Mouse (Mus musculus) layer of hippocampus, adult 9-11 months (tissue): ENCODE results near the gene 4933427D14Rik.
"Not testable (repeated sequence)": the region's sequence is repeated elsewhere in the genome, so short reads cannot be mapped to it uniquely, and the experiment has no call there.

Experiments used
- DNase-seq: peaks from one replicate; pipeline ENCODE4 v3.0.0; 2022

Gene 4933427D14Rik

DNA sequence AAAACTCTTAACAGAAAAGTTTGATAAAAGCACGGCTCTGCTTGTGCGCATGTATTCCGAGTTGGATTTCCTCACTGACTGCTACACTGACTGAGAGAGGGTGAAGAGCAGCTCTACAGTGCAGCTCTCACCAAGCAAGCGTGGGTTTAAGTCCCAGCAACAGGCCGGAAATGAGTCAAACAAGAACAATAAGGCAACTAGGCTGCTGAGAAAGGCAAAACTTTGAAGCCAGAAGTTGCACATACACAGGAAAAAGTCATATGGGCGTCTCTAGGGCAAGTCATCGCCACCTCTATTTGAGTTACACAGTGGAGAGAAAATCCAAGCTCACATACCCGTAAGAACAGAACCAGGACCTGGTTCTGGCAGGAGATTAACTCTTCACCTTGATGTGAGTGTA lies 10.8 kb downstream of the 4933427D14Rik start:
- DNase-seq: no peak

DNA sequence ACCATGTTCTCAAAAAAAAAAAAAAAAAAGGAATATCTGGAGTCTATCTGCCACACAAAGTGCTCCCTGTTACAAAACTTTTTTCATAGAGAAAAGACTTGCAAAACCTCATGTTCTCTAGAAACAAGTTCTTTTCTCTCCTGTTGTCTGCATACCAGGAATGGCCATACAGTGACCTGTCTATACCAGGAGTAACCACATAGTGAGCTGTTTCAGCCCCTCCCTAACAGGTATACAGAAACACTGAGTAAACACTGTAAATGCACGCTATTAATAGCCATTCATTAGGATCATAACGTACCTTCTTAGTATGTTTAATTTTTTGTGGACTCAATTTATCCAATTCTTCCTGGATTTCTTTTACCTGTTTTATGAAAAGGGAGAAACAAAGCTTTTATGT lies 13.0 kb downstream of the 4933427D14Rik start:
- DNase-seq: no peak

DNA sequence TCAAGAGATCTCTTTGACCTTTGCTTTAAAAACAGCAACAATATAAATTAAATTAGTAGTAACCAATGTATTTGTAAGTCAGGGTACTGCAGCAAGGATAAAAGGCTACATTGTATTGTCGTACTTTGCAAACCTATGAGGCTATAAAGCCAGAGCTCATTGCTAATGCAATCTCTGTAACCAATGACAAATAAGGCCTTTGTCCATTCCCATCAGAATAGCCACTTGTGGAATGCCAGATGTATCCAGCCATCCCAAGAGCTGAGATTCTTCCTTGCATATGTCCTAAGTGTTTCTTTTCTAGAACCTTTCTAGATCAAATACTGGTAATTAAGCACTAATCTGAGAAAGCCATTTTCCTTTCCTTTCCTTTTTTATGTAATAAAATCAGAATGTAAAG lies 16.4 kb downstream of the 4933427D14Rik start:
- DNase-seq: no peak

DNA sequence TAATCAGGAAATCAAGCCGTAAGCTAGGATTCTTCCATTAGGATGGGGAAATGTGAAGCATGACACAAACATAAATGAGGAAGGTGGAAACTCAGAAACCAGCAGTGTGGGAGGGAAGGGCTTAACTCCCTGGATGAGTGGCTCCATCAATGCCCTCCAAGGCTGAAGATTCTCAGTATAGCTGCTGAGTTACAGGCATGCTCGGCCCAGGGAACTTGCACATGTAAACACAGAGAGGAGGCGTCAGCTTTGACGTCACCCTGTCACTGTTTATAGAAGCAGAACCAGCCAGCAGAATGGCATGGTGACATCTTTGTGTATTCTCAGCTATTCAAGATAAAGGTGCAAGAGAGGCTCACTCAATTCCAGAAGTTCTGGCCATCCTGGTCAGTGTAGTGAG lies 23.0 kb downstream of the 4933427D14Rik start:
- no peak for DNase-seq

DNA sequence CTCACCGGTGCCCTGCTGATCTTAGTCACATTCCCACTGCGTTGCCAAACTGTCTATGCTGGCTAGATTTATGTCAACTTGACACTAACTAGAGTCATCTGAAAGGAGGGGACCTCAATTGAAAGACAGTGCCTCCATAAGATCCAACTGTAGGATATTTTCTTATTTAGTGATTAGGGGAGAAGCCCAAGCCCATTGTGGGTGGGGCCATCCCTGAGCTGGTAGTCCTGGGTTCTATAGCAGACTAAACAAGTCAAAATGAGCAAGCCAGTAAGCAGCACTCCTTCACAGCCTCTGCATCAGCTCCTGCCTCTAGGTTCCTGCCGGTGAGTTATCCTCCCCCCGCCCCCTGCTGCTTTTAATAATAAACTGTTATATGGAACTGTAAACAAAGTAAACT lies 26.1 kb downstream of the 4933427D14Rik start:
- no peak for DNase-seq

DNA sequence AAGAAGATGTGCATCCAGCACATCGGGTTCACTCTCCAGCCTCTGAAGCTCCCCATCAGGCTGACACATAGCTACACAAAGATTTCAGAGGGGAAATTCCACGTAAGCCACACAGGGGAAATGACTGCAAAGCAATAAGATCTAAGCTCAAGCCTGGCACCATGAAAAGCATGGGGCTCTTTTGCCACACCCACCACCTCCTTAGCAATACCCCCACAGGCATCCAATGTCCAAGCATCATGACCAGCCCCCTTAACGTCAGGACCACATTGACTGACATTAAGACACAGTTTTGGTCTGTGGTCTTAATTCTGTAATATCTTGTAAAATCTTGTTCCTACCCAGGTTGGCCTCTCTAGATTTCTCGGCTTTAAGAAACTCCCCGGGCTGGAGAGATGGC lies 26.7 kb downstream of the 4933427D14Rik start:
- no peak for DNase-seq

DNA sequence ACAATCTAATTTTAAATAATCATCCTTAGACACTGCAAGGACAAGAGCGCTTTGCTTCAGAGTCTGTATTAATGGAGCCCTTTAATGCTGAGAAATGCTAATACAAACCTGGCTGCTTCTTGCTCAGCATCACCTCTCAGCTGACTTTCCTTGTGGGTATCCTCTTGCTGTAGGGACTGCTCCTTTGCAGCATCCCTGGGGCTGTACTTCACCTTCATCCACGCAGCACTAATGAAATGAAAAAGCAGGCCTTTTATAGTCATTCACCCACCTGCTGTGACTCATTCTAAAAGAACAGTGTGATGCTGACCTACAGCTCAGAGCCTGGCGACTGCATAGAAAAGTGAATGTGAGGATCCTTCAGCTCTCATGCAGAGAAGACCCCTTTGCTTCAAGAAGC lies 30.7 kb downstream of the 4933427D14Rik start:
- no peak for DNase-seq

DNA sequence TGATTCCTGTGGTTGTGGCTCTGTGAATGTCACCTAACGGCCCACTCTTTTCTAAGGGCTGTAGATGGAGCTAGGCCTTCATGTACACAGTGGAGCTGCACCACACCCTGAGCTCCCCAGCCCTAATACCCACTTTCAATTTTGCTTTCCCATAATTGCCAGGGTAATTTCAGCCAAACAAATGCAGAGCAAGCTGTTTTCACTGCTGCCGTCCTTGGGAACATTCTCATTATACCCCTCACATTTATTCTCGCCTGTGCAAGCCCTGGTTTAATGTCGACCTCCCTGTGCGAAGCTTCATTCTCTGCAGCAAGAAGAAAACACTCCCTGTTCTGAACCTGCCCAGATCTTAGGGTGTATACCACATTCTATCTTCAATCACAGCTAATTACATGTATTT lies 31.3 kb downstream of the 4933427D14Rik start:
- peak; percentile 38 for DNase-seq

DNA sequence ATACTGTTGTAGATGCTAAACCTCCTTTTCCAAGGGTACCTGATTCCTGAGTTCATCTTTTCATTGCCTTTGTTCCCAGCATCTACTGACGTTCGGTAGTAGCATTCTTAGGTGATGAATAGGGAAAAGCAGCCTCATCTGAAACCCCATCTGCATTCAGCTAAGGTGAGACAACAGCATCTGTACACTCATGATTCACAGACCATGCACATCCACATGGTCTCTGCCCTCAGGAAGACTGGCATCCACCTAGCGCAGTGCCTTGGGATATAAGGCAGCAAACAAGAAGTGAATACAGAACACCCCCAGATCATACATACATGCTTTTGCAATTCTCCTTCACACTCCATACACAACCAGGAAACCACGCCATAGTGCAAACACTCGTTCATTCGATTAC lies 32.5 kb downstream of the 4933427D14Rik start:
- no peak for DNase-seq

DNA sequence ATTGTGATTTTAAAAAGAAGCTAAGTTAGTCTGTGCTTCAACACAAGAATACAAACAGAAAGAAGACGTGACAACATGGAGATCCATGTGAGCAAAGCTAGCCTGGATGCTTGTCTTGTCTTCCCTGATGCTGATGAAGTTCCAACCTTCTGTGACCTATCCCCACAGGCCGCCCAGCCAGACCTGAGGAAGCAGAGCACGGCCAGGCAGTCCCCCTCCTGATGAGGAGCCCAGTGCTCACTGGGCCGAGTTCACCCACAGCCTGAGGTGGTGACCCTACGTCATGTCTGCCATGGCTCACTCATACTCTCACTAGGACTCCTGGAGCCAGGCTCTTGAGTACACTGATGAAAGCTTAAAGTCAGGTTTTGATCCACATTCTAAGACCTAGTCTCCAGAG lies 33.8 kb downstream of the 4933427D14Rik start:
- DNase-seq: no peak

DNA sequence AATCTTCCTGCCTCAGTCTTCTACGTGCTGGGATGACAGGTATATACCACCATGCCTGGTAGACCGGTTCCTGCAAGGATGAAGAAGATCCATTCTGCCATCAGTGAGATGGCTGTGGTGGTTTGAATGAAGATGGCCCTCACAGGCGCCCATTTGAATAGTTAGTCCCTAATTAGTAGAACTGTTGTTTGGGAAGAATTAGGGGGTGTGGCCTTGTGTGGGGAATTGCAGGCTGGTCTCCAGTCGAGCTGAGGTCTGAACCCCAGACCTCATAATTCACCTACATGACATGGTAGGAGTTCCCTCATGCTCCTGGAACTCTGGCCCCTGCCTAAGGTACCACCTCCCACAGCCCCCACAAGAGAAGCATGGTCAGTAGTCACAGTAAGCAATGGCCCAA lies 35.4 kb downstream of the 4933427D14Rik start:
- DNase-seq: not testable (repeated sequence)

DNA sequence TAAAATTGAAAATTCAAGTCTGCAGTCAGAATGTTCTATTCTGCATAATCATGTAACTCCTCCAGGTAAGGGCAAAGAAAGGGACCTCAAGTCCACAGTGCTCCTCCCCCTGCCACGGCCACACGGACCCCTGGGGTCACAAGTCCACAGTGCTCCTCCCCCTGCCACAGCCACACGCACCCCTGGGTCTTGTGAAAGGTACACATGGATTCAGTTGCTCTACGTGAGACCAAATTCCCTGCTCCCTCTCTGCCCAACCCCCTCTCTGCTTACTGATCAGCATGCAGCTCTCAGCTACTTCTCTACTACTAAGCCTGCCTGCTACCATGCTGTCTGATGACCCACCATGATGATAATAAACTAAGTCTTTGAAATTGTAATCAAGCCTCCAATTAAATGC lies 37.4 kb downstream of the 4933427D14Rik start:
- no peak for DNase-seq

DNA sequence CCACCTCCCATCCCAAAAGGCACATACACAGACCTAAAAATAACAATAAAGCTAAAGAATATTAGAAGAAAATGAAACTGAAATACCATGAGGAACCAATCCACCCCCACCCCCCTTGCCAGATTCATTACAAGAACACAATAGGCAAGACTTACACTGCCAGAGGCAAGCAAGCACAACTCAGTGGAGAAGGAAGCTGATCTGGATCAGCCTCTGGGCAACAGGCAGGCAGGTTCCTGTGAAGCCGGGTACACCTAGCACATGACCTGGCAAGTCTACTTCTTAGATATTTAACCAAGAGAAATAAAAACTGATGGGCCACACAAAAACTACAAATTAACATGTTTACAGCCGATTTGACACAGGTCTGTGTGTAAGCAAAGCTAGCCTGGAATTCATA lies 44.1 kb downstream of the 4933427D14Rik start:
- no peak for DNase-seq

DNA sequence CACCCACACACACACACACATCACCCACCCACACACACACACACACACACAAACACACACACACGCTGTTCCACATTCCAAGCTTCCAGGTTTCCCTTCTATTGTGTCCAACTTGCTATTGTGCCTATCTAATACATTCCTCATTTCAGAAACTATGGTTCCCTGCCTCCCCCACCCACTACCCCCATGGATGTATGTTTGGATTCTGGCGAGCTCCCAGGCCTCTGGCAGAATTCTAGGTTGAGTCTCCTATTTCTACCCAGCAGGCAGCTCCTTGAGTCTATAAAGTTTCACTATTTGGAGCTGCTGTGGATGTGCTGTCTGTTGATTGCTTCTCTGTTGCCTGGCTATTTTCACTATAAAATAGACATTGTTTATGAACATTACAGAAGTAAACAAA lies 50.6 kb downstream of the 4933427D14Rik start:
- DNase-seq: no peak

DNA sequence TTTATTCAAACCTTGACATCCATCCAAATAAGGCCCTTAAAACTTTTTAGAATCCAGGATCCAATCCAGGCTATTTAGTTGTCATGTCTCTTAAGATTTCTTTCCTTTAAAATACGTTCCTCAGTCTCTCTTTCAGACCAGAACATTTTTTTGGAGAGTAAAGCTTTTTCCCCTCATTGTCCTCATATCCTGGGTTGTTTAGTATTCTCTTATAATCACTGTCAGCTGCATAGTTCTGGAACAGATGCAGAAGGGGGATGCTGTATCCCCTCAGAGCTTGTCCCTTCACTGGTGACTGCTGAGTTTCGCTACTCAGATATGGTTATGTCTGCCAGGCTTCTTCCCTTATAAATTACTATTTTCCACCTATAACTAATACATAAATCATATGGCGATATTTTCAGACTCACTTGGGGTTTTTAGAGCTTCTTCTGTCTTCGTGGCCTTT lies 51.3 kb downstream of the 4933427D14Rik start:
- DNase-seq: no peak

DNA sequence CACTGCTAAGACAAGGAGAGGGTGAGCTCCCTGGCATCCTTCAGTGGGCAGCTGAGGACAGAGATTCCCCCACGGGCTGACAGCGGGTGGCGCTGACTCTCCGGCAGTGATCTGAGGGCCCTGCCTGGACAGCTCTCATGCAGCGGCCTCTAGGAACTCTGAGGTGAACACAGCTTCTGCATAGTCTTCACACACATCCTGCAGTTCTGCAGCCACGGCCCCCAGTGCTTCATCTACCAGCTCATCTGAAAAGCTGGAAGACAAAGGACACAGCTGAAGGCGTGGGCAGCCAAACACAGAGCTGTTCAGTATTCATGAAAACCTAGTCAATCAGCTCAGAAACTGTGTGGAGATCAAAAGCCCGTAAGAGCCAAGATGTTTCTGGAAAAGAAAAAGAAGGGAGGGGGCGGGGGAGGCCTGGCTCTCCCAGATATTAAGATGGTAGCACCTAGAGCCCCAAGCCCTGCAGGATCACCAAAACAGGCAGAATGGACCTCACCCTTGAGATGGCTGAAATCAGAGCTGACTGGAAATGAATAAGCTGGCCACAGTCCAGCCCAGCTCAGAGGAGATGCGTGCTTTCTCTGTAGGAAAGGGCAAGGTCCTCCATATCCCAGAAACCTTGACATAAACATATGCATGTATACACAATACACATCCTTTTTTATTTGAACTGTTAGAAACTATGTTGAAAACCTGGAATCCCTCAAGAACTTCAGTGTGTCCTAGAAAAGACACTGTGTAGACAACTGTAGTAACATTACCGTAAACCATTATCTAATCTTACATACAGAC lies 51.9 kb downstream of the 4933427D14Rik start:
- peak; percentile 81 for DNase-seq

DNA sequence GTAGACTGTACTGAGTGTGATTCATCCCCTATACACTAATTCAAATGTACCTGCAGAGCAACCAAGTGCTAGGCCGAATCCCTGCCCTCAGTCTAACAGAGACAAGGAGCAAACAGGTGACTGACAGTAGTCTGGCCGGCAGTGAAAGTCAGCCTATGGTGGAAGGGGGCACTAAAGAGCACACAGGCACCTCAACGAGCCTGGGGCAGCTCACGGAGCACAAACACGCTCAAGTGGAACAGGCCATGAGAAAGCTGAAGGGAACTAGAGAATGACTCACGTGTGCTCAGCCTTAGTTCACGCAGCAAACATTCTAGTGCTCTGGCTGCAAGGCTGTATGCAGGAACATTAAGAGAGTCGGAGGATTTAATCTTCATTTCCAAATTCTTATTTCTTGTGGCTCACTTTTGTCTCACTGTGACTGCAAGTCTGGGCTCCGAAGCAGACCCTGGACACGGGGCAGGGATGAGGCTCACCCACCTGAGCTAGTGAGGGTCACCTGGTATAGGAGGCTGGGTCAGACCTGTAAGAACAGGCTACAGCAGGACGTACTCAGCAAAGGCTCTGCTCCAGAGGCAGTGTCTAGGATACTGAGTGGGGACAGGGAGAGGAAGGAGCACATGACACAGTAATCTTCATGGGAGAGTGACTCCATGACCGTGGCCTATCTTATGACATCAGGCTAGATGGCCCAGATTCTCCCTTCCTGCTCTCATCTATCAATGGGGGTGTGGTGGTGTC lies 54.0 kb downstream of the 4933427D14Rik start:
- DNase-seq: no peak

DNA sequence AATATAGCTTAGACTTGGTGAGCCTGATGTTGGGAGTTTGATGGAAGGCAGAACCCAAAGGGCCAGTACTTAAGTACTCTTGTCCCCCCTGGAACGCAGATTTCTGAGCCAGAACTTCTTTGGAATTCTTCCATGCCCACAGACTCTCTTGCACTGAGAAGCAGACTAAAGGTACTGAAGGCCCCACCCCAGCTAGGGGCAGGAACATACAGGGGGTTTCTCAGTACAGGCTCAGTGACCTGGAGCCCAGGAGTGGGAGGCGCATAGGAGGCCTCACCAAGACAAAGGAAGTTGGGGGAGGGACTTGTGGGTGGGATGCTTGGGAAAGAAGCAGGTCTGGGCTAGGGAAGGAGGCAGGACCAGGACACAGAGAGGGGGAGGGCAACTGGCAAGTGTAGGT lies 56.1 kb downstream of the 4933427D14Rik start:
- no peak for DNase-seq

DNA sequence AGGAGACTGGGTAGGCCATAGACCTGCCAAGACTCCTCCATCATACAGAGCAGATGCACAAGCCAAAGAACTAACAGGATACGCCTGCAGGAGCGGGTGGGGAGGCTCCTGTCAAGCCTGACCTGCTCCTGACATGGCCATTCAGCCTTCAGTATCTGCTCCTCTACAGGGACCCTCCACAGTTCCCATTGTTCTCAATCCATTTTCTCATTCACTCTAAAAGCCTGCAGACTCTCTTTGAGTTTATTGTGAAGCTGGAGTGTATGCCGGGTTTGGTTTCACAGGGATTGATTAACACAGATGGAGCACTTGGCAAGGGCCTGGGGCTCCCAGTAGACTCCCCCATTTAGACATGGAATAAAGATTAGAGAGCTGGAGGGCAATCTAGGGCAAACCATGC lies 59.3 kb downstream of the 4933427D14Rik start:
- no peak for DNase-seq

DNA sequence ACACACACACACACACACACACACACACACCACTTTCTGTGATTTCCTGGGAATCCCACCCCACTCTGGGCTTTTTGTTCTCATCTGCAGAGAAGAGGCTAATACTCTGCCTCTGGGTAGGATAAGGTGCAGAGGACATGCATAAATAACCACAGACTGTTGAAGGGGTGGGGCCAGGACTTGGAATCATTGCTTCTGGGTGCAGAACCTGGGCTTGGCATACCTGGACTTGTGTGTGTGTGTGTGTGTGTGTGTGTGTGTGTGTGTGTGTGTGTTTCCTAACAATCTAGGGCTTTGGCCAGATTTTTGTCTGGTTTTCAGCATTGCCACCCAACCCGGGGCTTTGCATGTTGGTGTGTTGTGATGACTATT lies 61.4 kb downstream of the 4933427D14Rik start:
- no peak for DNase-seq

DNA sequence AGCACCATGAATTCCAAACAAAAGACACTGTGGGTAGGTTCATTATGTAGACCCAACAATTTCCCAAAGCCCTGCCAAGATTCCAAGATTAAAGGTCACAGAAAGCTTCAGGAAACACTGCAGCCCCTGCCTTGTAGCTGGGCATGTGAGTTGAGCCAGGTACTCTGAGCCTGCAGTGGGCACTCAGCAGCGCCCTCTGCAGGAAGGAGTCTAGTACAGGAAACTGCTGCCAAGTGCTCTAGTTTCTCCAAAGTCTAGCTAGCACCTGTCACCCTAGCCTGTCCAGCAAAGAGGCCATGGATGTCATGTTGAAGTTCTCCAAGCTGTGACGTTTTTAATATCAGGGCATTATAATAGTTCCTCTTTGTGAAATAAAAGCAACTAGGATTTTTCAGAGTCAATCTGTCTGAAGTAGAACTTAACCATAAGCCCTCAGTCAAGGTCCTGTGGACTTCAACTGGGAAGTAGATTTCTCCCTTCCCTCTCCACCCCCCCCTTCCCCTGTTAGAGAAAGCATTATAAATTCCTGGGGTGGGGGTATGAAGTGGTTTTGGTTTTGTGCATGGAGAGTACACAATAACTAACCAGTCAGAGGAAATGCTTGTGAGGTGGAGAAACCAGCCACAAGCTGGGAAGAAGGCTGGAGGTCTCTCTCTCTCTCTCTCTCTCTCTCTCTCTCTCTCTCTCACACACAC lies 61.9 kb downstream of the 4933427D14Rik start:
- DNase-seq: no peak

DNA sequence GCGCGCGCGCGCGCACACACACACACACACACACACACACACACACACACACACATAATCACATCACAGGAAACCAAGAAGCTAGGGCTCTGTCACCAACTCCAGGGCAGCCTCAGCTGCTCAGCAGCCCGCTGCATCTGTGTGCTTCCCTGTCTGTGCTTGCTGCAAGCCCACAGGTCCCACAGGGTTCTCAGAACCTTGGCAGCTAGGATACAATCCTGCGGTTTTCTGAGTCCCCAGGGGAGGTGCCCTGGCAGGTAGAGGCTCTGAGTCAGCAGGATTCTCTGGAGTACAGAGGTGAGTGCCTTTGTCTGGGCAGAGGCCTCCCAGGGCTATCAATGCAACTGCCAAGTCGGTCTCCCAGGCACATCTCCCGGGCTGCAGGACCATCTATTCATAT lies 64.4 kb downstream of the 4933427D14Rik start:
- DNase-seq: no peak

DNA sequence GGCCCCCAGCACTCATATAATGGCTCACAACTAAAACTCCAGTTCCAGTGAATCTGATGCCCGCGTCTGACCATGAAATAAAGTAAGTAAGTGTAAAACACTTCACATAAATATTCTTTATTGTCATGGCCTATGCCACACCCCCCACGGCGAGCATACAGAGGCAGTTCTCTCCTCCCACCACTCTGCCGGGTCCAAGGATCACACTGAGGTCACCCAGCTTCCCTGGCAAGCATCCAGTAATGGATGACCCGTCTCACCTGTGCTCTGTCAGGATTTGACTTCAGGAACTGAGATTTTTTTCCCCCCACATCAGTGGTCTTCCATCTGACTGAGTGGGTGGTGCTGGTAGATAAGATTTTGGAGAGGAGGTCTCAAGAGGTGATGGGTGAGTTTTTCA lies 67.1 kb downstream of the 4933427D14Rik start:
- DNase-seq: no peak
